Mouse (Mus musculus) adrenal gland, postnatal 14 days (tissue): ENCODE measurements around the gene Rad17. TPM values are rescaled to one million over a fixed set of nuclear protein-coding genes. Genes with fewer than 3 reads are reported as not detected.

Experiments used
- DNase-seq: peaks from one replicate; pipeline ENCODE4 v3.0.0; 2021; ENCODE audit warnings: mixed read lengths
- total RNA-seq: library from RNA; stranded (reverse); gene quantifications from 2 replicates; pipeline ENCODE4 v1.2.3, GENCODE M21; 2021

The Rad17 gene
- total RNA-seq, 1 experiment from 2014 or later = 20.8 TPM

- no peak for DNase-seq
These were observed 82.5 kb downstream of the Rad17 start for GRCm38 (mm10) chr13:100568359-100568758.

Other genes with a start within 250 kb of the Rad17 start
- 0.07 and 0.26 TPM in 2 replicates for gene Naip1, start 198.2 kb downstream of the Rad17 start, total RNA-seq
- 29.1 and 31.8 TPM in 2 replicates for gene Gtf2h2, start 158.5 kb downstream of the Rad17 start, total RNA-seq
- 4.4 and 6.7 TPM in 2 replicates for gene Ocln, start 98.3 kb downstream of the Rad17 start, total RNA-seq
- 0.89 and 1.0 TPM in 2 replicates for gene Marveld2, start 34.1 kb downstream of the Rad17 start, total RNA-seq
- 73.1 and 80.9 TPM in 2 replicates for gene Ak6, start 72 bp downstream of the Rad17 start, total RNA-seq
- 7.8 and 14.5 TPM in 2 replicates for gene Taf9, start 528 bp upstream of the Rad17 start, total RNA-seq
- 2.1 and 3.0 TPM in 2 replicates for gene Ccdc125, start 18.7 kb upstream of the Rad17 start, total RNA-seq
- gene Cdk7, start 79.9 kb upstream of the Rad17 start, total RNA-seq = 40.9 and 42.0 TPM in 2 replicates
- 265 and 269 TPM in 2 replicates for gene Mrps36, start 93.6 kb upstream of the Rad17 start, total RNA-seq
- 3.0 and 3.6 TPM in 2 replicates for gene Cenph, start 124.8 kb upstream of the Rad17 start, total RNA-seq
- 18.7 and 22.8 TPM in 2 replicates for gene Ccnb1, start 135.5 kb upstream of the Rad17 start, total RNA-seq
- 45.4 and 48.1 TPM in 2 replicates for gene Slc30a5, start 182.4 kb upstream of the Rad17 start, total RNA-seq